Mouse (Mus musculus) midbrain, postnatal 0 days (tissue): ENCODE measurements around the gene Gdpd3. TPM values are rescaled to one million over a fixed set of nuclear protein-coding genes. Genes with fewer than 3 reads are reported as not detected.

Source experiments
- ATAC-seq: fragments of 200-750 bp; cut with Nextera tagmentation; 2 replicates; pipeline ENCODE4 v1.8.0; 2017; ENCODE audit warnings: moderate number of reproducible peaks, mild to moderate bottlenecking, moderate TSS enrichment, moderate library complexity; ENCODE audit not compliant: low FRiP score
- DNase-seq: peaks from one replicate; pipeline ENCODE4 v3.0.0-alpha.2; 2015; ENCODE audit warnings: low spot score
- H3K27ac ChIP-seq: fragments of 300-500 bp; sonication (generic); 2 replicates; pipeline ENCODE4 v1.5.1; 2014; ENCODE audit warnings: low read depth, mild to moderate bottlenecking, low read length, mixed read lengths
- H3K27me3 ChIP-seq: fragments of 300-500 bp; sonication (generic); 2 replicates; pipeline ENCODE4 v1.6.1; 2014; ENCODE audit warnings: low read length, control low read depth, mixed read lengths; ENCODE audit not compliant: insufficient read depth
- H3K36me3 ChIP-seq: fragments of 300-500 bp; sonication (generic); 2 replicates; pipeline ENCODE4 v1.6.1; 2014; ENCODE audit warnings: low read length, control low read depth, mixed read lengths; ENCODE audit not compliant: insufficient read depth
- H3K4me1 ChIP-seq: fragments of 300-500 bp; sonication (generic); 2 replicates; pipeline ENCODE4 v1.6.1; 2014; ENCODE audit warnings: mild to moderate bottlenecking, control low read depth, antibody characterized with exemption, low read length, mixed read lengths; ENCODE audit not compliant: insufficient read depth
- H3K4me2 ChIP-seq: fragments of 300-500 bp; sonication (generic); 2 replicates; pipeline ENCODE4 v1.6.1; 2014; ENCODE audit warnings: low read depth, mild to moderate bottlenecking, low read length, mixed read lengths; ENCODE audit not compliant: poor library complexity, severe bottlenecking
- H3K4me3 ChIP-seq: fragments of 300-500 bp; sonication (generic); 2 replicates; pipeline ENCODE4 v1.5.1; 2014; ENCODE audit warnings: low read depth, mild to moderate bottlenecking, low read length, moderate library complexity
- H3K9ac ChIP-seq: fragments of 300-500 bp; sonication (generic); replicated peaks from 2 replicates; pipeline ENCODE4 v1.6.1; 2014; ENCODE audit warnings: mild to moderate bottlenecking, low read length, moderate library complexity, mixed read lengths; ENCODE audit not compliant: poor library complexity, severe bottlenecking
- H3K9me3 ChIP-seq: fragments of 300-500 bp; sonication (generic); 2 replicates; pipeline ENCODE4 v1.6.1; 2016; ENCODE audit warnings: low read length, control low read depth
- CTCF ChIP-seq: IDR thresholded peaks from 2 replicates; pipeline ENCODE4 v1.5.1; 2016; ENCODE audit warnings: antibody characterized with exemption, mild to moderate bottlenecking
- WGBS: fragments of 180-500 bp; shearing (Covaris S2); extraction: QIAGEN DNeasy Blood & Tissue Kit; methylation state at CpG from one replicate; pipeline ENCODE4 v1.1.7; 2014; 5-methylcytosine and 5-hydroxymethylcytosine counted together
- polyA plus RNA-seq: library from polyadenylated mRNA; unstranded; fragments of >200 nt; fragmentation: Nextera tagmentation; extraction: Ambion mirVana; gene quantifications from 2 replicates; pipeline ENCODE4 v1.2.1, GENCODE M21; 2015
- total RNA-seq: library from RNA; depleted of rRNA; stranded (reverse); fragments of >200 nt; gene quantifications from 2 replicates; pipeline ENCODE4 v1.2.3, GENCODE M21; 2014

Gdpd3 gene
- total and polyA plus RNA-seq, 2 experiments from 2014 or later: 1.3 TPM; not detected in 1

GRCm38 (mm10) chr7:126746066-126746465 lies 20.1 kb upstream of the Gdpd3 start:
- H3K36me3 ChIP-seq: no peaks in the 10 kb centered on the region
- DNase-seq (no peak), ATAC-seq (no peak)
- H3K4me2 ChIP-seq: no peak overlapping the region
- H3K9ac ChIP-seq: no peak overlapping the region
- no peaks in the 10 kb centered on the region for H3K27me3 ChIP-seq
- WGBS: 89% methylated on average over 12 of the region's 12 CpGs
- TF ChIP-seq CTCF: no peak
- H3K27ac ChIP-seq: no peak overlapping the region
- H3K9me3 ChIP-seq: no peaks in the 10 kb centered on the region
- no peak overlapping the region for H3K4me3 ChIP-seq
- H3K4me1 ChIP-seq: no peaks in the 10 kb centered on the region

GRCm38 (mm10) chr7:126746798-126747197 lies 19.3 kb upstream of the Gdpd3 start:
- Histone ChIP-seq H3K27ac (no peak overlapping the region), H3K36me3 (no peaks in the 10 kb centered on the region), H3K9me3 (no peaks in the 10 kb centered on the region), H3K4me3 (no peak overlapping the region), H3K4me1 (no peaks in the 10 kb centered on the region), H3K4me2 (no peak overlapping the region), H3K27me3 (no peaks in the 10 kb centered on the region), H3K9ac (no peak overlapping the region)
- 38% methylated on average over 6 of the region's 6 CpGs for WGBS
- no peak for DNase-seq
- no peak for TF ChIP-seq CTCF
- no peak for ATAC-seq

- Histone ChIP-seq H3K9me3 (no peaks in the 10 kb centered on the region), H3K4me2 (no peak overlapping the region), H3K4me1 (no peaks in the 10 kb centered on the region), H3K9ac (no peak overlapping the region), H3K36me3 (no peaks in the 10 kb centered on the region), H3K27me3 (no peaks in the 10 kb centered on the region), H3K27ac (no peak overlapping the region), H3K4me3 (no peak overlapping the region)
- 74% methylated on average over 7 of the region's 7 CpGs for WGBS
- TF ChIP-seq CTCF: no peak
- DNase-seq (no peak), ATAC-seq (no peak)
These were observed 17.3 kb upstream of the Gdpd3 start for GRCm38 (mm10) chr7:126748824-126749223.

- Histone ChIP-seq H3K9me3 (no peaks in the 10 kb centered on the region), H3K27ac (no peak overlapping the region), H3K9ac (no peak overlapping the region), H3K27me3 (no peaks in the 10 kb centered on the region), H3K4me3 (no peak overlapping the region), H3K4me2 (no peak overlapping the region), H3K36me3 (no peaks in the 10 kb centered on the region), H3K4me1 (no peaks in the 10 kb centered on the region)
- 94% methylated on average over 17 of the region's 17 CpGs for WGBS
- no peak for DNase-seq
- ATAC-seq: no peak
- TF ChIP-seq CTCF: peak; percentile 25
These were observed 16.4 kb upstream of the Gdpd3 start for GRCm38 (mm10) chr7:126749582-126750343.

- Histone ChIP-seq H3K4me3 (no peak overlapping the region), H3K36me3 (no peaks in the 10 kb centered on the region), H3K4me2 (peak overlapping the region; percentile 16; the same call in 1 of the 2 replicates), H3K4me1 (no peaks in the 10 kb centered on the region), H3K27me3 (no peaks in the 10 kb centered on the region), H3K27ac (no peak overlapping the region), H3K9ac (0 out of 2 replicates have a peak overlapping the region, but pooled peaks have one; percentile 4), H3K9me3 (no peaks in the 10 kb centered on the region)
- peak; percentile 35; the same call in 1 of the 2 replicates for ATAC-seq
- DNase-seq: peak; percentile 84
- peak; percentile 94 for TF ChIP-seq CTCF
- under 1% methylated on average over 9 of the region's 9 CpGs for WGBS
These were observed 11.3 kb upstream of the Gdpd3 start for GRCm38 (mm10) chr7:126754866-126755265.

- H3K36me3 ChIP-seq: 0 out of 2 replicates have a peak, but pooled peaks cover 5% of the 10 kb centered on the region
- no peaks in the 10 kb centered on the region for H3K9me3 ChIP-seq
- no peak overlapping the region for H3K4me3 ChIP-seq
- H3K27me3 ChIP-seq: no peaks in the 10 kb centered on the region
- peaks cover 5% of the 10 kb centered on the region; the same call in 1 of the 2 replicates for H3K4me1 ChIP-seq
- no peak overlapping the region for H3K9ac ChIP-seq
- no peak for ATAC-seq
- H3K4me2 ChIP-seq: no peak overlapping the region
- no peak for TF ChIP-seq CTCF
- H3K27ac ChIP-seq: no peak overlapping the region
- 69% methylated on average over 7 of the region's 7 CpGs for WGBS
- DNase-seq: no peak
These were observed 7.6 kb upstream of the Gdpd3 start for GRCm38 (mm10) chr7:126758539-126758938.
